Mouse (Mus musculus) neural tube, embryonic 15.5 days (tissue): ENCODE measurements around the gene Edem3. TPM values are rescaled to one million over a fixed set of nuclear protein-coding genes. Genes with fewer than 3 reads are reported as not detected.
"Not testable (repeated sequence)": the region's sequence is repeated elsewhere in the genome, so short reads cannot be mapped to it uniquely, and the experiment has no call there.

Experiments
- ATAC-seq: fragments of 200-750 bp; cut with Nextera tagmentation; 2 replicates; pipeline ENCODE4 v1.8.0; 2017; ENCODE audit warnings: mild to moderate bottlenecking, moderate TSS enrichment, moderate library complexity; ENCODE audit not compliant: low FRiP score
- H3K27ac ChIP-seq: fragments of 300-500 bp; sonication (generic); replicated peaks from 2 replicates; pipeline ENCODE4 v1.5.1; 2015; ENCODE audit warnings: mild to moderate bottlenecking, inconsistent platforms
- H3K27me3 ChIP-seq: fragments of 300-500 bp; sonication (generic); replicated peaks from 2 replicates; pipeline ENCODE4 v1.6.1; 2015; ENCODE audit warnings: inconsistent platforms
- H3K36me3 ChIP-seq: fragments of 300-500 bp; sonication (generic); 2 replicates; pipeline ENCODE4 v1.6.1; 2015; ENCODE audit warnings: inconsistent platforms
- H3K4me1 ChIP-seq: fragments of 300-500 bp; sonication (generic); 2 replicates; pipeline ENCODE4 v1.6.1; 2015; ENCODE audit warnings: inconsistent platforms
- H3K4me2 ChIP-seq: fragments of 300-500 bp; sonication (generic); 2 replicates; pipeline ENCODE4 v1.6.1; 2015; ENCODE audit warnings: inconsistent platforms, mild to moderate bottlenecking, moderate library complexity
- H3K4me3 ChIP-seq: fragments of 300-500 bp; sonication (generic); replicated peaks from 2 replicates; pipeline ENCODE4 v1.5.1; 2015; ENCODE audit warnings: mild to moderate bottlenecking, inconsistent platforms
- H3K9ac ChIP-seq: fragments of 300-500 bp; sonication (generic); replicated peaks from 2 replicates; pipeline ENCODE4 v1.6.1; 2015; ENCODE audit warnings: mild to moderate bottlenecking, inconsistent platforms
- H3K9me3 ChIP-seq: fragments of 300-500 bp; sonication (generic); replicated peaks from 2 replicates; pipeline ENCODE4 v1.6.1; 2016; ENCODE audit warnings: inconsistent platforms
- WGBS: fragments of 180-500 bp; shearing (Covaris S2); methylation state at CpG from one replicate; pipeline ENCODE4 v1.1.7; 2015; ENCODE audit warnings: mixed read lengths; 5-methylcytosine and 5-hydroxymethylcytosine counted together
- polyA plus RNA-seq: library from polyadenylated mRNA; unstranded; fragments of >200 nt; fragmentation: Nextera tagmentation; extraction: Ambion mirVana; gene quantifications from 2 replicates; pipeline ENCODE4 v1.2.1, GENCODE M21; 2015

Gene Edem3
- polyA plus RNA-seq, 1 experiment from 2014 or later: 16.9 TPM

DNA sequence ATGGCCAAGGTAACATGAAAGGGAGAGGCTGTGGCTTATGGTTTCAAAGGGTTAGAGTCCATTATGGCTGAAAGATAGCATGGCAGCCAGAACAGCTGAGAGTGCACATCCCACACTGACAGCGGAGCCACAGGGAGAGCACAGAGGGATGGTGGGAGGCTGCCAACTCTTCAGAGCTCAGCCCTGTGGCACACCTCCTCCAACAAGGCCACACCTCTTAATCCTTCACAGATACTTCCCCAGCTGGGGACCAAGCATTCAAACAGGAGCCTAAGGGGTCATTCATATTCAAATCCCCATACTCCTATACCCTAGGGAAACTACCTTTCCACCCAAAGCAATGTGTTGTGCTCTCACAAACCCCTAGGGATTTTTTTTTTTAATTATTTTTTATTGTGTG lies 23.4 kb downstream of the Edem3 start:
- WGBS: 57% methylated on average over 1 of the region's 1 CpGs
- Histone ChIP-seq H3K4me3 (no peak overlapping the region), H3K36me3 (peaks cover 46% of the 10 kb centered on the region), H3K27me3 (no peaks in the 10 kb centered on the region), H3K9ac (no peak overlapping the region), H3K4me1 (no peaks in the 10 kb centered on the region), H3K27ac (no peak overlapping the region), H3K9me3 (no peaks in the 10 kb centered on the region), H3K4me2 (no peak overlapping the region)
- no peak for ATAC-seq

DNA sequence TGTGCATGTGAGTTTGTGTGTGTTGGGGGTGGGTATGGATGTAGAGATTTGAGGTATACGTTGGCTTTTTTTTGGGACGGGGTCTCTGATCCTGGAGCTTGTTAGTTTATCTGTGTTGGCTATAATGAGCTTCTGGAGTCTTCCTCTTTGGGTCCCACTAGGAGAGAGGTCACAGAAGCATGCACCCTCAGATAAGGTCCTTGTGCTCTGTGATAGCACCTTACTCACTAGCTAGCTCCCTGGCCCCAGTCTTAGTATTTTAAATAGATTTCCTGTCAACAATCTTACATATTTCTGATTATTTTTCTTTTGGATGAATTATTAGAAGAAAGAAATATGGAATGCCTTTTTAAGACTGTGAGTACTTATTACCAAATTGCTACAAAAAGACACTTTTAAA lies 24.1 kb downstream of the Edem3 start:
- Histone ChIP-seq H3K9ac (no peak overlapping the region), H3K27me3 (no peaks in the 10 kb centered on the region), H3K4me2 (no peak overlapping the region), H3K36me3 (peaks cover 46% of the 10 kb centered on the region), H3K4me1 (no peaks in the 10 kb centered on the region), H3K27ac (no peak overlapping the region), H3K9me3 (no peaks in the 10 kb centered on the region), H3K4me3 (no peak overlapping the region)
- 94% methylated on average over 2 of the region's 2 CpGs for whole genome bisulfite sequencing
- no peak for ATAC-seq

DNA sequence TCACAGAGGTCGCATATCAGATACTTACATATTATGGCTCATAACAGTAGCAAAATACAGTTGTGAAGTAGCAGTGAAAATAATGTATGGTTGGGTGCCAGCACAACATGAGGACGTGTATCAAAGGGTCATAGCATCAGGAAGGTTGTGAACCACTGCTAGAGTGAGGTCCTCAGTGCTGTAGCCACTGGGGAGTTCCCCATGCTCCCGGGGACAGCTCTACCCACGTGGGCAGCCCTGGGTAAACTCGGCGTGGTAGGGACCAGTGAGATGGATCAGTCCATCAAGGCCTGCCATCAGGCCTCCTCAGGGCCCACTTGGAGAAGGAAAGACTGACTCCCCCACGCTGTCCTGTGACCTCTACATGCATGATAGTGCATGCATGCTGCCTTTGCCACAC lies 26.3 kb downstream of the Edem3 start:
- Histone ChIP-seq H3K4me1 (no peaks in the 10 kb centered on the region), H3K27me3 (no peaks in the 10 kb centered on the region), H3K36me3 (peaks cover 52% of the 10 kb centered on the region), H3K4me3 (no peak overlapping the region), H3K27ac (no peak overlapping the region), H3K9me3 (no peaks in the 10 kb centered on the region), H3K4me2 (no peak overlapping the region), H3K9ac (no peak overlapping the region)
- ATAC-seq: no peak
- 89% methylated on average over 7 of the region's 7 CpGs for WGBS

DNA sequence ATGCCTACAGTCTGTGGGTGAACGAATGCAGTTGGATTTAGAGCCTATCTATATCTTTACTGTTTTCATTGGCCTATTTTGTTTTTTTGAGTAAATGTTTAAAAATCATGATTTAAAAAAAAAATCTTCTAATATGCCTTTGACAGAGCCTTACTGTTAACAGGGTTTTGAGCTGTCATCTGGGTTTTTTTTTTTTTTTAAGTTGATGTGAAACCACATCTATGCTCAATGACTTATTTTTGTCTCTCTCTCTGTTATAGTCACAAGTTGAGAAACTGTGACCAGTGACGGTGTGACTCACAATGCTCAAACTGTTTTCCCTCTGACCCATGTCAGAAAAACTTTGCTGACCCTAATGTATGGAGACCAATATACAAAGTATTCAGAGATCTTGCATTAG lies 28.2 kb downstream of the Edem3 start:
- Histone ChIP-seq H3K36me3 (peaks cover 41% of the 10 kb centered on the region), H3K9me3 (no peaks in the 10 kb centered on the region), H3K27me3 (no peaks in the 10 kb centered on the region), H3K9ac (no peak overlapping the region), H3K4me1 (no peaks in the 10 kb centered on the region), H3K4me3 (no peak overlapping the region), H3K27ac (no peak overlapping the region), H3K4me2 (no peak overlapping the region)
- no peak for ATAC-seq
- WGBS: 91% methylated on average over 2 of the region's 2 CpGs

DNA sequence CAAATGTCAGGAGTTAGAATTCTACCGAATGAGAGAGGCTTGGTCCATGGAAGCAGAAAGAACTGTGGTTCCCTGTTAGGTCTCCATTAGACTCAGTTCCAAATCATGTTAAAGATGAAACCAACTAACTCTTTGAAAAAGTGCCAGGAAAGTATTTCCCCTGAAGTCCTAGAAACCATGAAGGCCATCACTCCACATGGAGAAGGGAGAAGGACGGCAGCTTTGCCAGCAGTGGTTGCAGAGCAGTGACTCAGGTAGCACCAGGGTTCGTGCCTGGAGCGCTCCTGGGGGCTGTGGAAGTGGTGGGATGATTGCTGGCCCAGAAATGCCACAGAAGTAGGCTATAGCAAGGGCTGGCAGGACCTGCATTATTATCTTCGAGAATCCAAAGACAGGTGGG lies 31.2 kb downstream of the Edem3 start:
- H3K36me3 ChIP-seq: peaks cover 33% of the 10 kb centered on the region
- no peak overlapping the region for H3K4me3 ChIP-seq
- no peaks in the 10 kb centered on the region for H3K4me1 ChIP-seq
- no peak overlapping the region for H3K9ac ChIP-seq
- H3K4me2 ChIP-seq: no peak overlapping the region
- 93% methylated on average over 5 of the region's 5 CpGs for WGBS
- no peak for ATAC-seq
- no peak overlapping the region for H3K27ac ChIP-seq
- H3K27me3 ChIP-seq: no peaks in the 10 kb centered on the region
- no peaks in the 10 kb centered on the region for H3K9me3 ChIP-seq

DNA sequence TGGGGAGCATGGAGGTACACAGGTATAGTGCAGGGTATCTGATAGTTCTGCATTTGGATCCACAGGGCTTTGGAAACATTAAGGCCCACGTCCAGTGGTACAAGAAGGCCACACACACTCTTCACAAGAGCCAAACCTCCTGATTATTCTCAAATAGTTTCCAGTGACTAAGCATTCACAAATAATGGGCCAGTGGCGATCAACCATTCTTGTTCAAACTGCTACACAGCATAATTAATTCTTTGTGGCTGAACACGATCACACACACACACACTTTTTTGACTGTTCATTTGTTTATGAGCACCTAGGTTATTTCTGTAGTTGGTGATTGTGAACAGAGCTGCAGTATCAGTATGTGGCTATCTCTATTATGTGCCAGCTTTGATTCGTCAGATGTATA lies 34.0 kb downstream of the Edem3 start:
- Histone ChIP-seq H3K4me3 (no peak overlapping the region), H3K4me1 (no peaks in the 10 kb centered on the region), H3K9ac (no peak overlapping the region), H3K9me3 (no peaks in the 10 kb centered on the region), H3K4me2 (no peak overlapping the region), H3K36me3 (peaks cover 39% of the 10 kb centered on the region), H3K27me3 (no peaks in the 10 kb centered on the region), H3K27ac (no peak overlapping the region)
- no peak for ATAC-seq
- 41% methylated on average over 4 of the region's 4 CpGs for WGBS

DNA sequence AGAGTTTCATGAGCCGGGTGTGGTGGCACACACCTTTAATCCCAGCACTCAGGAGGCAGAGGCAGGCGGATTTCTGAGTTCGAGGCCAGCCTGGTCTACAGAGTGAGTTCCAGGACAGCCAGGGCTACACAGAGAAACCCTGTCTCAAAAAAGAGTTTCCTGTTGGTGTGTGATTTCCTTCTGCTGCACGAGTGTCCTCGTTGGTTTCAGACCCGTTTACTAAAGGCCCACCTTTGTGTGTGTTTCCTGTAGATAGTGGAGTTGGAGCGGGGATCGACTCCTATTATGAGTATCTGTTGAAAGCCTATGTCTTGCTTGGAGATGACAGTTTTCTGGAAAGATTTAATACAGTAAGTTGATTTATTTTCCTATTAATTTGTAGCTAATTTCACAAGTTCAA lies 36.9 kb downstream of the Edem3 start:
- not testable (repeated sequence) for H3K27ac ChIP-seq, H3K27me3 ChIP-seq, H3K9ac ChIP-seq, H3K9me3 ChIP-seq, H3K4me3 ChIP-seq, H3K4me1 ChIP-seq, H3K4me2 ChIP-seq, ATAC-seq
- WGBS: 89% methylated on average over 8 of the region's 8 CpGs
- H3K36me3 ChIP-seq: peaks cover 45% of the 10 kb centered on the region

DNA sequence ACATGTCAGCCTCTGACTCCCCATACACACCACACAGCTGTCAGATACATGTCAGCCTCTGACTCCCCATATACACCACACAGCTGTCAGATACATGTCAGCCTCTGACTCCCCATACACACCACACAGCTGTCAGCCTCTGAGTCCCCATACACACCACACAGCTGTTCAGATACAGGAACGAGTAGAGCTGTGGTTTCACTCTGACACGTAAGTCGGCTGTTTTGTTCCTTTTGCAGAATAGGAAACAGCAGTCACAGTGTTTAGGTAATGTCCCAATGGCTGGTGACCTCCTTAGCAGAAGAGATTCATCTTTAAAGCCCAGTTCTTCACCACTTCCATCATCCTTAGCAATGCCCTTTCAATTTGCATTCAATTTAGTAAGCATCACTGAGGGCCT lies 47.6 kb downstream of the Edem3 start:
- H3K9ac ChIP-seq, ATAC-seq, H3K27ac ChIP-seq, H3K4me2 ChIP-seq, H3K4me3 ChIP-seq, H3K27me3 ChIP-seq, H3K9me3 ChIP-seq, H3K4me1 ChIP-seq: not testable (repeated sequence)
- peaks cover 47% of the 10 kb centered on the region for H3K36me3 ChIP-seq
- WGBS: 76% methylated on average over 3 of the region's 3 CpGs

DNA sequence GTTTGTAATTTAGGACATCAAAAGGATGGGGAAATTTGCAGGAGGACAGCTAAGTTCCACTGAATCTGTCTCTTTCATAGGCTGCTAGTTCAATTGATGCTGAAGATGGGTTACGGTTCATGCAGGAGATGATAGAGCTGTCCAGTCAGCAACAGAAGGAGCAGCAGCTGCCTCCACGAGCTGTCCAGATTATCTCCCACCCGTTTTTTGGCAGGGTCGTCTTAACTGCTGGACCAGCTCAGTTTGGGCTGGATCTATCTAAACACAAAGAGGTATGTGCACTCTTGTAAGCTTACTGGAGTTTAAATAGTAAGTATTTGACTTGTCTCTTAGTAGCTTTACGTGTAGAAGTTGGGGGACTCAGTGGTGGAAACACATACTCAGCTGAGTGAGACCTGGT lies 52.1 kb downstream of the Edem3 start:
- ATAC-seq: no peak
- Histone ChIP-seq H3K4me1 (no peaks in the 10 kb centered on the region), H3K9me3 (no peaks in the 10 kb centered on the region), H3K27ac (no peak overlapping the region), H3K4me3 (no peak overlapping the region), H3K9ac (no peak overlapping the region), H3K4me2 (no peak overlapping the region), H3K27me3 (no peaks in the 10 kb centered on the region), H3K36me3 (peaks cover 48% of the 10 kb centered on the region)
- 94% methylated on average over 5 of the region's 5 CpGs for WGBS

DNA sequence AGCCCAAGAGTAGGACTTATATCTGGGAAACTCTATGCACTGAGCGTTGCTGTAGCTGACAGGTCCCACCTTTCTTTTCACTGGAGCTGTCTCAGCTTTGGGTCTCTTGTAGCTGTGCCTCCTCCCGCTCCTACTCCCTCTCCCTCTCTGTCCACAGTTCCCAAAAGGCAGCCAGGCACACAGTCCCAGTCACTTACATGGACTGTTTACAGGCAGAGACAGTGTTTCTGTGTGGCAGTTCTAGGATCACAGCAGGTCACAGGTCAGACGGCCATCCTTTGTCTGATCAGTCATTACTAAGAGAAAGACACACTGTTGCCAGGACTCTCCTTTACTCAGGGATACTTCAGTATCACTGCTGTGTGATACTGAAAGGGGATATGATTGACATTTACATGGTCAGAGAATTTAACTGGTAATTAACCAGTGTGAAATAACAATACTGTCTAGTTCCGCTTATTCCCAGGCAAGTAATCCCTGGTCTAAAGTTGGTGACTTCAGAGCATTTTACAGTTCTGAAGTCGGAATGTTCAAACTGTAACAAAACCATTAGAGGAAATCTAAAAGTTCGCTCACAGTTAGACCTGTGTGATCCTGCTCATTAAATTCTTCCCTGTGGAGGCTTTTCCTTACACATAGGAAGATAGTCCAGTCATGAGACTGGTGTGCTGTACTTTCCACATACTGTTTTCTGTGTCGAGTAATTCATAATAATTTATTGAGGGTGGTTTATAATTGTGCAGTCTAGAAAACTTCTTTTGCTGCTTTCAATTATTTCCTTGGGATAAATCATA lies 55.7 kb downstream of the Edem3 start:
- Histone ChIP-seq H3K4me3 (no peak overlapping the region), H3K9me3 (no peaks in the 10 kb centered on the region), H3K36me3 (peaks cover 53% of the 10 kb centered on the region), H3K27me3 (no peaks in the 10 kb centered on the region), H3K4me2 (no peak overlapping the region), H3K4me1 (no peaks in the 10 kb centered on the region), H3K9ac (no peak overlapping the region), H3K27ac (no peak overlapping the region)
- no peak for ATAC-seq
- 61% methylated on average over 7 of the region's 7 CpGs for WGBS

DNA sequence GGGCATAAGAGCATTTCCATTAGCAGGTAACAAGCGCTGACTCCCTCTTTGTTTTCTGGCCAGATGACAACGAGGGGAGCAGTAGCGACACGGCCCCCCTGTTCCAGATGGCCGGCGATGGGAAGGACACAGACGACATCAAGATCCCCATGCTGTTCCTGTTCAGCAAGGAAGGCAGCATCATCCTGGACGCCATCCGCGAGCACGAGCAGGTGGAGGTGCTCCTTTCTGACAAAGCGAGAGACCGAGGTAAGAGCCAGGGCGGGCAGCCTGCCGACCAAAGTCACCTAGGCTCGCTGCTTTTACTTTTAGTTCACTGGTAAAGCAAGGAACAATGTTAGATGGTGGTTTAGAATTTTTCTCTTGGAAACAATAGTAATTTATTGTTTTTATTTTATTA lies 56.3 kb downstream of the Edem3 start:
- Histone ChIP-seq H3K4me1 (no peaks in the 10 kb centered on the region), H3K27me3 (no peaks in the 10 kb centered on the region), H3K27ac (no peak overlapping the region), H3K36me3 (peaks cover 55% of the 10 kb centered on the region), H3K4me2 (no peak overlapping the region), H3K9ac (no peak overlapping the region), H3K4me3 (no peak overlapping the region), H3K9me3 (no peaks in the 10 kb centered on the region)
- WGBS: 87% methylated on average over 16 of the region's 16 CpGs
- no peak for ATAC-seq

DNA sequence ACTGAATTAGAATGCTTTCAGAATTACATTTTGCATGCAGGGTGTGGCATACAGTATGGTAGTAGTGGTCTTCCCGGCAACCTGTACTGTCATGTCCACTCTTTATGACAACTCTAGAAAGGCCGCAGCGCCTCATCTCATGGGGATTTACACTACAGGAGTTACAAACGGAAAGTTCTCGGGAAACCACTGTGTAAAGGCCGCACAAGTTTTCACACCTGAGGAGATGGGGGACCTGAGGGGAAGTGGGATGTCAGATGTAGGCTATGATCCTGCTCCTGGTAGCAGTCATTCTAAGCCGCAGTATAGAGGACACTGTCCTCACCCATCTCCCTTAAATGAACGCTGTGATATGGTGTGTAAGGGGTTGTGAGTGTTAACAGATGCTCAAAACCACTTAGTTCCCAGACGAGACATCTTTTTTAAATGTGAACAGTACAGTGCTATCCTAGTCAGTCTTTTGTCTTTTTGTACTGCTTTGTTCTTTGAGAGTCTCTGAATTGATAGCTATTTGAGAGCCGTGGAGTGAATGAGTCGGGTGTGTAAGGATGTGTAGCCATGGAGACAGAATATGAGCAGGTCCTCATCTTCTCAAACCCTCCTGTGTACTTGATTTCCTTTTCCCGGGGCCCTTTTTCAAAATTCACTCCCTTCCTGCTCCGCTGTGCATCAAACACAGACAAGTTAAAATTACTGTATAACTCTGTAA lies 57.0 kb downstream of the Edem3 start:
- Histone ChIP-seq H3K9me3 (no peaks in the 10 kb centered on the region), H3K4me3 (no peak overlapping the region), H3K4me2 (no peak overlapping the region), H3K27me3 (no peaks in the 10 kb centered on the region), H3K27ac (no peak overlapping the region), H3K36me3 (peaks cover 52% of the 10 kb centered on the region), H3K9ac (no peak overlapping the region), H3K4me1 (no peaks in the 10 kb centered on the region)
- 68% methylated on average over 13 of the region's 13 CpGs for WGBS
- no peak for ATAC-seq
